Mouse (Mus musculus) olfactory bulb, adult 2 months (tissue): Measurements from ENCODE around the gene BC004004.

ENCODE experiments used
- CTCF ChIP-seq: fragments of 200-500 bp; IDR thresholded peaks from 2 replicates; pipeline ENCODE4 v1.5.1; 2012; ENCODE audit warnings: low read depth, mild to moderate bottlenecking, low read length, moderate library complexity; ENCODE audit not compliant: insufficient read depth
- POLR2A ChIP-seq: fragments of 200-500 bp; IDR thresholded peaks from 2 replicates; pipeline ENCODE4 v1.6.1; 2012; ENCODE audit warnings: mild to moderate bottlenecking, low read depth, low read length, moderate library complexity; ENCODE audit not compliant: insufficient read depth

- TF ChIP-seq CTCF (no peak), POLR2A (no peak)
These were observed 93.5 kb downstream of the BC004004 start for GRCm38 (mm10) chr17:29361982-29362691.
